Mouse (Mus musculus): Measurements from ENCODE around the gene Ccdc62.

Gene Ccdc62

GRCm38 (mm10) chr5:123930508-123930989 lies at the start of gene Ccdc62:
TSS of gene Ccdc62 (plus strand) at chr5:123930679.
- DNase-seq (ENCODE audit: low spot score): peak; percentile 87

GRCm38 (mm10) chr5:123880778-123881177 lies 49.7 kb upstream of the Ccdc62 start:
- DNase-seq (ENCODE audit: low spot score): no peak

- no peak for DNase-seq (ENCODE audit: low spot score)
These were observed 46.6 kb upstream of the Ccdc62 start for GRCm38 (mm10) chr5:123883891-123884290.

GRCm38 (mm10) chr5:123884332-123884731 lies 46.1 kb upstream of the Ccdc62 start:
- no peak for DNase-seq (ENCODE audit: low spot score)

GRCm38 (mm10) chr5:123886365-123886764 lies 44.1 kb upstream of the Ccdc62 start:
- no peak for DNase-seq (ENCODE audit: low spot score)

- DNase-seq (ENCODE audit: low spot score): no peak
These were observed 40.2 kb upstream of the Ccdc62 start for GRCm38 (mm10) chr5:123890312-123890711.

- no peak for DNase-seq (ENCODE audit: low spot score)
These were observed 39.5 kb upstream of the Ccdc62 start for GRCm38 (mm10) chr5:123890987-123891386.

- no peak for DNase-seq (ENCODE audit: low spot score)
These were observed 38.8 kb upstream of the Ccdc62 start for GRCm38 (mm10) chr5:123891669-123892068.

GRCm38 (mm10) chr5:123893520-123893919 lies 37.0 kb upstream of the Ccdc62 start:
- no peak for DNase-seq (ENCODE audit: low spot score)

- no peak for DNase-seq (ENCODE audit: low spot score)
These were observed 34.1 kb upstream of the Ccdc62 start for GRCm38 (mm10) chr5:123896395-123896794.

- DNase-seq (ENCODE audit: low spot score): no peak
These were observed 33.1 kb upstream of the Ccdc62 start for GRCm38 (mm10) chr5:123897352-123897751.

- no peak for DNase-seq (ENCODE audit: low spot score)
These were observed 26.3 kb upstream of the Ccdc62 start for GRCm38 (mm10) chr5:123904059-123904672.

GRCm38 (mm10) chr5:123906146-123906975 lies 24.1 kb upstream of the Ccdc62 start:
- no peak for DNase-seq (ENCODE audit: low spot score)

GRCm38 (mm10) chr5:123906976-123907630 lies 23.4 kb upstream of the Ccdc62 start, which contains the start of gene Denr:
TSS of gene Denr (plus strand) at chr5:123907175.
- DNase-seq (ENCODE audit: low spot score): peak; percentile 94

GRCm38 (mm10) chr5:123907631-123907977 lies 22.9 kb upstream of the Ccdc62 start:
- no peak for DNase-seq (ENCODE audit: low spot score)

- no peak for DNase-seq (ENCODE audit: low spot score)
These were observed 15.6 kb upstream of the Ccdc62 start for GRCm38 (mm10) chr5:123914852-123915251.

GRCm38 (mm10) chr5:123922112-123922511 lies 8.4 kb upstream of the Ccdc62 start:
- DNase-seq (ENCODE audit: low spot score): no peak

- DNase-seq (ENCODE audit: low spot score): no peak
These were observed 3.4 kb upstream of the Ccdc62 start, which contains the start of gene Gm43518 for GRCm38 (mm10) chr5:123927118-123927517. TSS of gene Gm43518 (plus strand) at chr5:123927418.

GRCm38 (mm10) chr5:123931131-123931530 lies 652 bp downstream of the Ccdc62 start:
- DNase-seq (ENCODE audit: low spot score): no peak

GRCm38 (mm10) chr5:123932927-123933326 lies 2.4 kb downstream of the Ccdc62 start:
- no peak for DNase-seq (ENCODE audit: low spot score)

- DNase-seq (ENCODE audit: low spot score): no peak
These were observed 3.1 kb downstream of the Ccdc62 start for GRCm38 (mm10) chr5:123933556-123933955.

- DNase-seq (ENCODE audit: low spot score): no peak
These were observed 3.6 kb downstream of the Ccdc62 start for GRCm38 (mm10) chr5:123933957-123934591.

Measured in left cerebral cortex, adult 11 months (tissue).